Mouse (Mus musculus) right cerebral cortex, postnatal 36 days (tissue): ENCODE measurements around the gene Epx.

Experiments used
- DNase-seq, 2 experiments: peaks; one replicate each; pipeline ENCODE4 v3.0.0; 2022; ENCODE audit warnings: low spot score in 2 of 2, mixed read lengths in 1 of 2

Gene Epx

GRCm38 (mm10) chr11:87840676-87841075, 34.7 kb downstream of the Epx start:
- no peak for DNase-seq

- no peak for DNase-seq
Measured at GRCm38 (mm10) chr11:87828239-87828900, 47.0 kb downstream of the Epx start, which contains the start of gene Lpo. Gene Lpo, minus strand, starts transcription at chr11:87828289.

- no peak for DNase-seq
Measured at GRCm38 (mm10) chr11:87821502-87821901, 53.8 kb downstream of the Epx start.

- DNase-seq, result no peak
Measured at GRCm38 (mm10) chr11:87817443-87817773, 57.9 kb downstream of the Epx start.

- DNase-seq, result no peak
Measured at GRCm38 (mm10) chr11:87816707-87817442, 58.5 kb downstream of the Epx start.

GRCm38 (mm10) chr11:87814831-87815230, 60.5 kb downstream of the Epx start:
- DNase-seq, result no peak
